Mouse (Mus musculus) neural tube, embryonic 15.5 days (tissue): ENCODE measurements around the gene Palmd. TPM values are rescaled to one million over a fixed set of nuclear protein-coding genes. Genes with fewer than 3 reads are reported as not detected.
A peak's percentile ranks its signal among the peaks of the same experiment; 100 is the strongest.

ENCODE experiments used
- ATAC-seq: fragments of 200-750 bp; cut with Nextera tagmentation; 2 replicates; pipeline ENCODE4 v1.8.0; 2017; ENCODE audit warnings: mild to moderate bottlenecking, moderate TSS enrichment, moderate library complexity; ENCODE audit not compliant: low FRiP score
- H3K27ac ChIP-seq: fragments of 300-500 bp; sonication (generic); replicated peaks from 2 replicates; pipeline ENCODE4 v1.5.1; 2015; ENCODE audit warnings: mild to moderate bottlenecking, inconsistent platforms
- H3K27me3 ChIP-seq: fragments of 300-500 bp; sonication (generic); replicated peaks from 2 replicates; pipeline ENCODE4 v1.6.1; 2015; ENCODE audit warnings: inconsistent platforms
- H3K36me3 ChIP-seq: fragments of 300-500 bp; sonication (generic); 2 replicates; pipeline ENCODE4 v1.6.1; 2015; ENCODE audit warnings: inconsistent platforms
- H3K4me1 ChIP-seq: fragments of 300-500 bp; sonication (generic); 2 replicates; pipeline ENCODE4 v1.6.1; 2015; ENCODE audit warnings: inconsistent platforms
- H3K4me2 ChIP-seq: fragments of 300-500 bp; sonication (generic); 2 replicates; pipeline ENCODE4 v1.6.1; 2015; ENCODE audit warnings: inconsistent platforms, mild to moderate bottlenecking, moderate library complexity
- H3K4me3 ChIP-seq: fragments of 300-500 bp; sonication (generic); replicated peaks from 2 replicates; pipeline ENCODE4 v1.5.1; 2015; ENCODE audit warnings: mild to moderate bottlenecking, inconsistent platforms
- H3K9ac ChIP-seq: fragments of 300-500 bp; sonication (generic); replicated peaks from 2 replicates; pipeline ENCODE4 v1.6.1; 2015; ENCODE audit warnings: mild to moderate bottlenecking, inconsistent platforms
- H3K9me3 ChIP-seq: fragments of 300-500 bp; sonication (generic); replicated peaks from 2 replicates; pipeline ENCODE4 v1.6.1; 2016; ENCODE audit warnings: inconsistent platforms
- WGBS: fragments of 180-500 bp; shearing (Covaris S2); methylation state at CpG from one replicate; pipeline ENCODE4 v1.1.7; 2015; ENCODE audit warnings: mixed read lengths; 5-methylcytosine and 5-hydroxymethylcytosine counted together
- polyA plus RNA-seq: library from polyadenylated mRNA; unstranded; fragments of >200 nt; fragmentation: Nextera tagmentation; extraction: Ambion mirVana; gene quantifications from 2 replicates; pipeline ENCODE4 v1.2.1, GENCODE M21; 2015

Palmd gene
- polyA plus RNA-seq, 1 experiment from 2014 or later, result 7.3 TPM

GRCm38 (mm10) chr3:116981811-116982575, 13.2 kb upstream of the Palmd start:
- no peaks in the 10 kb centered on the region for H3K27me3 ChIP-seq
- no peak overlapping the region for H3K4me3 ChIP-seq
- WGBS, result 70% methylated on average over 9 of the region's 9 CpGs
- peaks cover 5% of the 10 kb centered on the region; the same call in 1 of the 2 replicates for H3K4me1 ChIP-seq
- no peak overlapping the region for H3K4me2 ChIP-seq
- H3K27ac ChIP-seq, result no peak overlapping the region
- no peaks in the 10 kb centered on the region for H3K36me3 ChIP-seq
- ATAC-seq, result no peak
- no peak overlapping the region for H3K9ac ChIP-seq
- no peaks in the 10 kb centered on the region for H3K9me3 ChIP-seq

GRCm38 (mm10) chr3:116969786-116970185, 999 bp upstream of the Palmd start:
- no peak overlapping the region for H3K4me2 ChIP-seq
- H3K9ac ChIP-seq, result no peak overlapping the region
- ATAC-seq, result no peak
- WGBS, result 64% methylated on average over 5 of the region's 5 CpGs
- H3K4me1 ChIP-seq, result peaks cover 7% of the 10 kb centered on the region; the same call in 1 of the 2 replicates
- H3K27ac ChIP-seq, result no peak overlapping the region
- H3K36me3 ChIP-seq, result no peaks in the 10 kb centered on the region
- no peaks in the 10 kb centered on the region for H3K9me3 ChIP-seq
- H3K27me3 ChIP-seq, result no peaks in the 10 kb centered on the region
- H3K4me3 ChIP-seq, result no peak overlapping the region

- peak overlapping the region; percentile 67 for H3K4me2 ChIP-seq
- H3K9me3 ChIP-seq, result no peaks in the 10 kb centered on the region
- H3K9ac ChIP-seq, result 0 out of 2 replicates have a peak overlapping the region, but pooled peaks have one; percentile 49
- WGBS, result 27% methylated on average over 5 of the region's 5 CpGs
- H3K4me3 ChIP-seq, result peak overlapping the region; percentile 46
- H3K27me3 ChIP-seq, result no peaks in the 10 kb centered on the region
- H3K4me1 ChIP-seq, result peaks cover 7% of the 10 kb centered on the region; the same call in 1 of the 2 replicates
- peak overlapping the region; percentile 61; the same call in 1 of the 2 replicates for H3K27ac ChIP-seq
- ATAC-seq, result no peak
- H3K36me3 ChIP-seq, result no peaks in the 10 kb centered on the region
Measured at GRCm38 (mm10) chr3:116969003-116969402, 216 bp upstream of the Palmd start.

- Histone ChIP-seq H3K9me3 (no peaks in the 10 kb centered on the region), H3K4me2 (peak within 1 kb of the TSS; percentile 67), H3K4me1 (peaks cover 7% of the 10 kb centered on the region; the same call in 1 of the 2 replicates), H3K36me3 (no peaks in the 10 kb centered on the region), H3K9ac (peak within 1 kb of the TSS; percentile 49; the same call in 1 of the 2 replicates), H3K27me3 (no peaks in the 10 kb centered on the region), H3K27ac (peak within 1 kb of the TSS; percentile 61), H3K4me3 (peak within 1 kb of the TSS; percentile 46)
- WGBS, result 73% methylated on average over 4 of the region's 4 CpGs
- ATAC-seq, result no peak
Measured at GRCm38 (mm10) chr3:116967967-116968366, 820 bp downstream of the Palmd start, which contains the start of gene 4930455H04Rik. Gene 4930455H04Rik, plus strand, starts transcription at chr3:116968267.

- H3K27me3 ChIP-seq, result no peaks in the 10 kb centered on the region
- 94% methylated on average over 6 of the region's 6 CpGs for WGBS
- ATAC-seq, result no peak
- H3K4me2 ChIP-seq, result no peak overlapping the region
- H3K9ac ChIP-seq, result no peak overlapping the region
- no peak overlapping the region for H3K4me3 ChIP-seq
- H3K36me3 ChIP-seq, result no peaks in the 10 kb centered on the region
- H3K4me1 ChIP-seq, result peaks cover 7% of the 10 kb centered on the region; the same call in 1 of the 2 replicates
- H3K27ac ChIP-seq, result no peak overlapping the region
- H3K9me3 ChIP-seq, result no peaks in the 10 kb centered on the region
Measured at GRCm38 (mm10) chr3:116967436-116967835, 1.4 kb downstream of the Palmd start.

- Histone ChIP-seq H3K4me1 (peaks cover 7% of the 10 kb centered on the region; the same call in 1 of the 2 replicates), H3K9me3 (no peaks in the 10 kb centered on the region), H3K27me3 (no peaks in the 10 kb centered on the region), H3K27ac (no peak overlapping the region; the same call in 1 of the 2 replicates), H3K9ac (no peak overlapping the region), H3K36me3 (no peaks in the 10 kb centered on the region), H3K4me3 (no peak overlapping the region), H3K4me2 (peak overlapping the region; percentile 15; the same call in 1 of the 2 replicates)
- whole genome bisulfite sequencing, result 76% methylated on average over 6 of the region's 6 CpGs
- no peak for ATAC-seq
Measured at GRCm38 (mm10) chr3:116966800-116967199, 2.0 kb downstream of the Palmd start.

- H3K9ac ChIP-seq, result no peak overlapping the region
- no peaks in the 10 kb centered on the region for H3K9me3 ChIP-seq
- no peak for ATAC-seq
- no peak overlapping the region for H3K4me2 ChIP-seq
- H3K4me1 ChIP-seq, result peaks cover 7% of the 10 kb centered on the region; the same call in 1 of the 2 replicates
- WGBS, result 19% methylated on average over 4 of the region's 4 CpGs
- H3K4me3 ChIP-seq, result no peak overlapping the region
- no peaks in the 10 kb centered on the region for H3K27me3 ChIP-seq
- H3K27ac ChIP-seq, result no peak overlapping the region
- no peaks in the 10 kb centered on the region for H3K36me3 ChIP-seq
Measured at GRCm38 (mm10) chr3:116966225-116966624, 2.6 kb downstream of the Palmd start.

- no peak for ATAC-seq
- Histone ChIP-seq H3K9me3 (no peaks in the 10 kb centered on the region), H3K4me3 (no peak overlapping the region), H3K9ac (no peak overlapping the region), H3K4me2 (no peak overlapping the region), H3K27me3 (no peaks in the 10 kb centered on the region), H3K4me1 (peaks cover 7% of the 10 kb centered on the region; the same call in 1 of the 2 replicates), H3K36me3 (no peaks in the 10 kb centered on the region), H3K27ac (no peak overlapping the region)
- 89% methylated on average over 9 of the region's 9 CpGs for WGBS
Measured at GRCm38 (mm10) chr3:116964426-116964825, 4.4 kb downstream of the Palmd start.

- 73% methylated on average over 4 of the region's 4 CpGs for WGBS
- H3K9ac ChIP-seq, result no peak overlapping the region
- H3K27ac ChIP-seq, result no peak overlapping the region
- H3K36me3 ChIP-seq, result no peaks in the 10 kb centered on the region
- ATAC-seq, result no peak
- H3K4me3 ChIP-seq, result no peak overlapping the region
- no peaks in the 10 kb centered on the region for H3K27me3 ChIP-seq
- no peak overlapping the region for H3K4me2 ChIP-seq
- no peaks in the 10 kb centered on the region for H3K9me3 ChIP-seq
- peaks cover 1% of the 10 kb centered on the region; the same call in 1 of the 2 replicates for H3K4me1 ChIP-seq
Measured at GRCm38 (mm10) chr3:116963213-116963612, 5.6 kb downstream of the Palmd start.

- ATAC-seq, result no peak
- Histone ChIP-seq H3K27me3 (no peaks in the 10 kb centered on the region), H3K36me3 (no peaks in the 10 kb centered on the region), H3K4me1 (no peaks in the 10 kb centered on the region), H3K9ac (no peak overlapping the region), H3K27ac (no peak overlapping the region), H3K4me3 (no peak overlapping the region), H3K4me2 (no peak overlapping the region), H3K9me3 (no peaks in the 10 kb centered on the region)
- WGBS, result 67% methylated on average over 15 of the region's 15 CpGs
Measured at GRCm38 (mm10) chr3:116961354-116962142, 7.2 kb downstream of the Palmd start.

GRCm38 (mm10) chr3:116960414-116960813, 8.4 kb downstream of the Palmd start:
- H3K36me3 ChIP-seq, result no peaks in the 10 kb centered on the region
- no peak overlapping the region for H3K9ac ChIP-seq
- no peak for ATAC-seq
- no peak overlapping the region for H3K4me2 ChIP-seq
- H3K4me3 ChIP-seq, result no peak overlapping the region
- H3K4me1 ChIP-seq, result no peaks in the 10 kb centered on the region
- no peak overlapping the region for H3K27ac ChIP-seq
- H3K27me3 ChIP-seq, result no peaks in the 10 kb centered on the region
- WGBS, result 76% methylated on average over 2 of the region's 2 CpGs
- no peaks in the 10 kb centered on the region for H3K9me3 ChIP-seq
